Mouse (Mus musculus) erythroid progenitor cell, adult 5-6 weeks (primary cell): ENCODE measurements around the gene Slf2. TPM values are rescaled to one million over a fixed set of nuclear protein-coding genes. Genes with fewer than 3 reads are reported as not detected.

Source experiments
- ATAC-seq: replicated peaks from 2 replicates; pipeline ENCODE4 v1.8.0; 2016; ENCODE audit warnings: moderate number of reproducible peaks, mild to moderate bottlenecking, moderate TSS enrichment, inconsistent platforms; ENCODE audit not compliant: poor library complexity, low FRiP score, severe bottlenecking
- total RNA-seq, 2 experiments: library from RNA; stranded (forward) in 1 of 2; stranded (reverse) in 1 of 2; fragments of 150-400 nt in 1 of 2; fragments of 186-747, 209-891 nt in 1 of 2; gene quantifications; 2 replicates each; pipeline versions ENCODE4 v1.2.3 to v1.2.4; 2015 to 2017; ENCODE audit warnings: low replicate concordance in 2 of 2

Gene Slf2
- total RNA-seq, 2 experiments from 2014 or later, result 26.5 to 27.2 TPM

GRCm38 (mm10) chr19:45025937-45026568 lies 95.1 kb downstream of the Slf2 start:
- ATAC-seq, result no peak

- ATAC-seq, result no peak
Measured at GRCm38 (mm10) chr19:45026958-45027670, 96.2 kb downstream of the Slf2 start.

- ATAC-seq, result no peak
Measured at GRCm38 (mm10) chr19:45027848-45028247, 96.9 kb downstream of the Slf2 start.

GRCm38 (mm10) chr19:45028746-45029145 lies 97.8 kb downstream of the Slf2 start:
- no peak for ATAC-seq

GRCm38 (mm10) chr19:45029571-45029970 lies 98.6 kb downstream of the Slf2 start:
- no peak for ATAC-seq

- 0 out of 2 replicates have a peak, but pooled peaks have one; percentile 43 for ATAC-seq
Measured at GRCm38 (mm10) chr19:45030111-45030510, 99.2 kb downstream of the Slf2 start.

GRCm38 (mm10) chr19:45030746-45031693 lies 100.1 kb downstream of the Slf2 start:
- peak; percentile 64 for ATAC-seq

GRCm38 (mm10) chr19:45031780-45032179 lies 100.8 kb downstream of the Slf2 start:
- peak; percentile 67 for ATAC-seq

Other genes starting within 250 kb of the Slf2 start
- not detected in 2 replicates for gene Pax2, start 175.1 kb upstream of the Slf2 start, total RNA-seq (2015; ENCODE audit: low replicate concordance)
- not detected in 2 replicates for gene Pax2, start 175.1 kb upstream of the Slf2 start, total RNA-seq (2017; ENCODE audit: low replicate concordance)
- gene Sema4g, start 58.0 kb downstream of the Slf2 start, total RNA-seq (2015; ENCODE audit: low replicate concordance), result 0.36 TPM in 1 of 2 replicates, not detected in the other
- 0.39 TPM in 1 of 2 replicates, not detected in the other for gene Sema4g, start 58.0 kb downstream of the Slf2 start, total RNA-seq (2017; ENCODE audit: low replicate concordance)
- gene Twnk, start 74.5 kb downstream of the Slf2 start, total RNA-seq (2015; ENCODE audit: low replicate concordance), result 2.9 and 4.3 TPM in 2 replicates
- 1.4 and 2.0 TPM in 2 replicates for gene Twnk, start 74.5 kb downstream of the Slf2 start, total RNA-seq (2017; ENCODE audit: low replicate concordance)
- 15.5 and 19.3 TPM in 2 replicates for gene Mrpl43, start 75.3 kb downstream of the Slf2 start, total RNA-seq (2015; ENCODE audit: low replicate concordance)
- gene Mrpl43, start 75.3 kb downstream of the Slf2 start, total RNA-seq (2017; ENCODE audit: low replicate concordance), result 8.4 and 11.4 TPM in 2 replicates
- 3.8 TPM in 1 of 2 replicates, not detected in the other for gene Lzts2, start 83.3 kb downstream of the Slf2 start, total RNA-seq (2015; ENCODE audit: low replicate concordance)
- gene Lzts2, start 83.3 kb downstream of the Slf2 start, total RNA-seq (2017; ENCODE audit: low replicate concordance), result 1.4 and 2.2 TPM in 2 replicates
- gene Pdzd7, start 114.6 kb downstream of the Slf2 start, total RNA-seq (2015; ENCODE audit: low replicate concordance), result not detected in 2 replicates
- not detected in 2 replicates for gene Pdzd7, start 114.6 kb downstream of the Slf2 start, total RNA-seq (2017; ENCODE audit: low replicate concordance)
- 1.4 and 4.6 TPM in 2 replicates for gene Sfxn3, start 116.4 kb downstream of the Slf2 start, total RNA-seq (2015; ENCODE audit: low replicate concordance)
- 1.6 and 3.3 TPM in 2 replicates for gene Sfxn3, start 116.4 kb downstream of the Slf2 start, total RNA-seq (2017; ENCODE audit: low replicate concordance)
- gene Kazald1, start 144.1 kb downstream of the Slf2 start, total RNA-seq (2015; ENCODE audit: low replicate concordance), result not detected in 2 replicates
- gene Kazald1, start 144.1 kb downstream of the Slf2 start, total RNA-seq (2017; ENCODE audit: low replicate concordance), result not detected in 2 replicates
- gene Tlx1, start 219.5 kb downstream of the Slf2 start, total RNA-seq (2015; ENCODE audit: low replicate concordance), result not detected in 2 replicates
- not detected in 2 replicates for gene Tlx1, start 219.5 kb downstream of the Slf2 start, total RNA-seq (2017; ENCODE audit: low replicate concordance)